27 mouse cellular contexts compared by ENCODE assay signal in genomic region chr8:123082993-123083392, GRCm38 (mm10). TPM values are rescaled to one million over a fixed set of nuclear protein-coding genes. Genes with fewer than 3 reads are reported as not detected.
DNase-seq lines count a peak whose midpoint lies in the region; ATAC-seq and TF ChIP-seq lines count a peak whose summit lies in the region.
"Had no signal": no experiment of that assay in that cellular context is flagged by ENCODE, and none has a peak within 500 bp of the region (broad histone marks: within the 10 kb centered on the region; RNA-seq: fewer than 3 reads in every experiment).

No protein-coding gene starts in this region.

- H3K27ac ChIP-seq in hindbrain, postnatal 0 days = peak overlapping the region; percentile 70; the same call in 1 of the 2 replicates
- H3K27ac ChIP-seq in hindbrain, embryonic 13.5 days = no peak overlapping the region
- H3K27ac ChIP-seq in limb, embryonic 14.5 days (replicated peaks; ENCODE audit: low read depth, low read length) = no peak overlapping the region
- no peak overlapping the region for H3K27ac ChIP-seq in limb, embryonic 10.5 days
- peak overlapping the region; percentile 43; the same call in 1 of the 2 replicates for H3K27ac ChIP-seq in cortical plate, adult 2 months (ENCODE audit: insufficient read depth, low read length)
- H3K27ac ChIP-seq in olfactory bulb, adult 2 months (ENCODE audit: insufficient read depth, low read depth, low read length) = peak overlapping the region; percentile 92
- H3K27ac ChIP-seq in liver, embryonic 12.5 days = no peak overlapping the region
- H3K27ac ChIP-seq: forebrain, embryonic 10.5 days; forebrain, embryonic 13.5 days; heart, adult 2 months; heart, embryonic 10.5 days; heart, embryonic 13.5 days; hindbrain, embryonic 14.5 days had no signal

- H3K4me1 ChIP-seq in hindbrain, postnatal 0 days (ENCODE audit: insufficient read depth, low read length) = no peaks in the 10 kb centered on the region
- no peaks in the 10 kb centered on the region for H3K4me1 ChIP-seq in hindbrain, embryonic 13.5 days (replicated peaks)
- H3K4me1 ChIP-seq in limb, embryonic 14.5 days (ENCODE audit: control insufficient read depth, insufficient read depth, low read length) = no peaks in the 10 kb centered on the region
- H3K4me1 ChIP-seq in limb, embryonic 10.5 days = no peaks in the 10 kb centered on the region
- H3K4me1 ChIP-seq in cortical plate, adult 2 months (ENCODE audit: control insufficient read depth, insufficient read depth, low read length) = no peaks in the 10 kb centered on the region
- peaks cover 18% of the 10 kb centered on the region for H3K4me1 ChIP-seq in olfactory bulb, adult 2 months (ENCODE audit: control insufficient read depth, insufficient read depth, low read length)
- peaks cover under 1% of the 10 kb centered on the region; the same call in 1 of the 2 replicates for H3K4me1 ChIP-seq in liver, embryonic 12.5 days
- H3K4me1 ChIP-seq: forebrain, embryonic 10.5 days; forebrain, embryonic 13.5 days; heart, embryonic 10.5 days; heart, embryonic 13.5 days had no signal

- no peak overlapping the region for H3K9ac ChIP-seq in hindbrain, postnatal 0 days (replicated peaks; ENCODE audit: low read length)
- H3K9ac ChIP-seq in hindbrain, embryonic 13.5 days = no peak overlapping the region
- H3K9ac ChIP-seq in limb, embryonic 14.5 days (ENCODE audit: low read depth, low read length, severe bottlenecking) = no peak overlapping the region
- H3K9ac ChIP-seq in liver, embryonic 12.5 days = no peak overlapping the region
- H3K9ac ChIP-seq: forebrain, embryonic 13.5 days; heart, embryonic 13.5 days; hindbrain, embryonic 14.5 days had no signal

- TF ChIP-seq CTCF in hindbrain, postnatal 0 days (IDR thresholded peaks at IDR 0.05; ENCODE audit: low read depth) = no peak
- TF ChIP-seq CTCF in cortical plate, adult 2 months (IDR thresholded peaks at IDR 0.05; ENCODE audit: extremely low read depth, insufficient read depth, low read length) = no peak
- no peak for TF ChIP-seq CTCF in olfactory bulb, adult 2 months (IDR thresholded peaks at IDR 0.05; ENCODE audit: insufficient read depth, low read depth, low read length)

- no peak for ATAC-seq in hindbrain, postnatal 0 days
- no peak for ATAC-seq in hindbrain, embryonic 13.5 days (ENCODE audit: low FRiP score)
- peak; percentile 44 for ATAC-seq in limb, embryonic 14.5 days (ENCODE audit: low FRiP score, low read depth)
- no peak for ATAC-seq in liver, embryonic 12.5 days
- ATAC-seq: activated CD4-positive, CD25-positive, alpha-beta regulatory T cell, adult 4 months; CD4-positive, CD25-positive, alpha-beta regulatory T cell, adult 4 months; forebrain, embryonic 13.5 days; forebrain, embryonic 16.5 days; inflammation-experienced regulatory T-cells, adult 6 months had no signal

- no peak for DNase-seq in hindbrain, postnatal 0 days (ENCODE audit: low spot score)
- no peak for DNase-seq in limb, embryonic 14.5 days (ENCODE audit: low spot score)
- DNase-seq in limb, embryonic 10.5 days (ENCODE audit: low spot score) = no peak
- DNase-seq: adrenal gland, adult 8-10 months; adrenal gland, postnatal 25 days; cerebellum, adult 11-12 months; cerebellum, adult 8-10 months; cerebellum, postnatal 36 days; gastrocnemius, postnatal 10 days; gastrocnemius, postnatal 36 days; heart, adult 2 months; heart, postnatal 14 days; heart, postnatal 4 days had no signal

- no peak overlapping the region for H3K4me2 ChIP-seq in hindbrain, postnatal 0 days (ENCODE audit: low read depth, low read length)
- no peak overlapping the region for H3K4me2 ChIP-seq in hindbrain, embryonic 13.5 days
- no peak overlapping the region for H3K4me2 ChIP-seq in limb, embryonic 14.5 days (replicated peaks; ENCODE audit: low read depth, low read length, severe bottlenecking)
- no peak overlapping the region for H3K4me2 ChIP-seq in liver, embryonic 12.5 days
- H3K4me2 ChIP-seq: forebrain, embryonic 13.5 days; heart, embryonic 13.5 days; hindbrain, embryonic 14.5 days had no signal

- 75% methylated on average over 6 of the region's 6 CpGs for WGBS in hindbrain, postnatal 0 days
- WGBS in hindbrain, embryonic 13.5 days = 80% methylated on average over 6 of the region's 6 CpGs
- WGBS in limb, embryonic 14.5 days = 77% methylated on average over 6 of the region's 6 CpGs
- 85% methylated on average over 6 of the region's 6 CpGs for WGBS in limb, embryonic 10.5 days
- 75% methylated on average over 6 of the region's 6 CpGs for WGBS in olfactory bulb, adult 2 months
- WGBS in liver, embryonic 12.5 days (ENCODE audit: insufficient replicate concordance) = 81% methylated on average over 6 of the region's 6 CpGs

- H3K27me3 ChIP-seq in hindbrain, postnatal 0 days (ENCODE audit: insufficient read depth, low read length) = no peaks in the 10 kb centered on the region
- no peaks in the 10 kb centered on the region for H3K27me3 ChIP-seq in hindbrain, embryonic 13.5 days
- H3K27me3 ChIP-seq in limb, embryonic 14.5 days (ENCODE audit: control insufficient read depth, insufficient read depth, low read length) = no peaks in the 10 kb centered on the region
- H3K27me3 ChIP-seq in limb, embryonic 10.5 days (ENCODE audit: low read depth, poor library complexity, severe bottlenecking) = no peaks in the 10 kb centered on the region
- no peaks in the 10 kb centered on the region for H3K27me3 ChIP-seq in liver, embryonic 12.5 days (replicated peaks)
- H3K27me3 ChIP-seq: forebrain, embryonic 13.5 days; heart, embryonic 13.5 days had no signal

- no peak overlapping the region for H3K4me3 ChIP-seq in hindbrain, postnatal 0 days (ENCODE audit: low read length)
- no peak overlapping the region for H3K4me3 ChIP-seq in hindbrain, embryonic 13.5 days
- H3K4me3 ChIP-seq in limb, embryonic 14.5 days (replicated peaks; ENCODE audit: low read length) = no peak overlapping the region
- no peak overlapping the region for H3K4me3 ChIP-seq in limb, embryonic 10.5 days
- no peak overlapping the region for H3K4me3 ChIP-seq in cortical plate, adult 2 months (ENCODE audit: insufficient read depth, low read length)
- no peak overlapping the region for H3K4me3 ChIP-seq in olfactory bulb, adult 2 months (ENCODE audit: insufficient read depth, low read depth, low read length)
- no peak overlapping the region for H3K4me3 ChIP-seq in liver, embryonic 12.5 days
- H3K4me3 ChIP-seq: forebrain, embryonic 10.5 days; forebrain, embryonic 13.5 days; heart, adult 2 months; heart, embryonic 10.5 days; heart, embryonic 13.5 days had no signal

- H3K9me3 ChIP-seq in hindbrain, postnatal 0 days (ENCODE audit: low read length) = no peaks in the 10 kb centered on the region
- no peaks in the 10 kb centered on the region for H3K9me3 ChIP-seq in hindbrain, embryonic 13.5 days
- H3K9me3 ChIP-seq in limb, embryonic 14.5 days (ENCODE audit: control insufficient read depth, low read length) = no peaks in the 10 kb centered on the region
- no peaks in the 10 kb centered on the region for H3K9me3 ChIP-seq in limb, embryonic 10.5 days (replicated peaks)
- H3K9me3 ChIP-seq in liver, embryonic 12.5 days (replicated peaks) = no peaks in the 10 kb centered on the region
- H3K9me3 ChIP-seq: forebrain, embryonic 10.5 days; forebrain, embryonic 13.5 days; heart, embryonic 10.5 days; heart, embryonic 13.5 days had no signal

- peaks cover 76% of the 10 kb centered on the region for H3K36me3 ChIP-seq in hindbrain, postnatal 0 days (ENCODE audit: insufficient read depth, low read length)
- H3K36me3 ChIP-seq in hindbrain, embryonic 13.5 days = peaks cover 95% of the 10 kb centered on the region
- peaks cover 92% of the 10 kb centered on the region for H3K36me3 ChIP-seq in limb, embryonic 14.5 days (ENCODE audit: control insufficient read depth, insufficient read depth, low read length)
- peaks cover 100% of the 10 kb centered on the region for H3K36me3 ChIP-seq in limb, embryonic 10.5 days
- H3K36me3 ChIP-seq in liver, embryonic 12.5 days = peaks cover 97% of the 10 kb centered on the region

- no peak for TF ChIP-seq POLR2A in limb, embryonic 14.5 days (IDR thresholded peaks at IDR 0.05; ENCODE audit: borderline replicate concordance, extremely low read depth, insufficient read depth, insufficient read length)
- no peak for TF ChIP-seq POLR2A in cortical plate, adult 2 months (IDR thresholded peaks at IDR 0.05; ENCODE audit: extremely low read depth, insufficient read depth, low read length)
- TF ChIP-seq POLR2A in olfactory bulb, adult 2 months (IDR thresholded peaks at IDR 0.05; ENCODE audit: insufficient read depth, low read depth, low read length) = no peak

RNA-seq across cellular contexts. Expression of gene Rpl13, which starts 19.2 kb away (rescaled TPM):
- total RNA-seq in hindbrain, postnatal 0 days (2014; rRNA removed) = 2,723 and 2,758 TPM in 2 replicates
- 808 and 861 TPM in 2 replicates for polyA plus RNA-seq in hindbrain, postnatal 0 days (2015; fragmentation: Nextera tagmentation; extraction: Ambion mirVana)
- polyA plus RNA-seq in hindbrain, embryonic 13.5 days (2015; fragmentation: Nextera tagmentation; extraction: Ambion mirVana) = 766 and 789 TPM in 2 replicates
- polyA plus RNA-seq in limb, embryonic 14.5 days (2012; rRNA removed) = 2,823 and 3,226 TPM in 2 replicates
- polyA plus RNA-seq in limb, embryonic 14.5 days (2014; fragmentation: Nextera tagmentation; extraction: Ambion mirVana) = 1,836 and 1,953 TPM in 2 replicates
- polyA plus RNA-seq in limb, embryonic 10.5 days (2016; fragmentation: Nextera tagmentation; extraction: Ambion mirVana) = 1,397 and 1,583 TPM in 2 replicates
- polyA plus RNA-seq in cortical plate, adult 2 months (2012; rRNA removed) = 1,008 and 1,076 TPM in 2 replicates
- polyA plus RNA-seq in olfactory bulb, adult 2 months (2012; ENCODE audit: insufficient read depth, insufficient read length, low replicate concordance, missing spikeins) = 1,464 TPM in 1 of 2 replicates, not detected in the other
- 1,452 and 1,476 TPM in 2 replicates for polyA plus RNA-seq in liver, embryonic 12.5 days (2016; fragmentation: Nextera tagmentation; extraction: Ambion mirVana)

RNA-seq across cellular contexts. Expression of gene Spg7, which starts 20.3 kb away (rescaled TPM):
- total RNA-seq in hindbrain, postnatal 0 days (2014; rRNA removed) = 45.1 and 52.7 TPM in 2 replicates
- 49.7 and 51.6 TPM in 2 replicates for polyA plus RNA-seq in hindbrain, postnatal 0 days (2015; fragmentation: Nextera tagmentation; extraction: Ambion mirVana)
- 45.9 and 48.7 TPM in 2 replicates for polyA plus RNA-seq in hindbrain, embryonic 13.5 days (2015; fragmentation: Nextera tagmentation; extraction: Ambion mirVana)
- polyA plus RNA-seq in limb, embryonic 14.5 days (2012; rRNA removed) = 88.7 and 90.0 TPM in 2 replicates
- 34.8 and 37.5 TPM in 2 replicates for polyA plus RNA-seq in limb, embryonic 14.5 days (2014; fragmentation: Nextera tagmentation; extraction: Ambion mirVana)
- 57.8 and 60.5 TPM in 2 replicates for polyA plus RNA-seq in limb, embryonic 10.5 days (2016; fragmentation: Nextera tagmentation; extraction: Ambion mirVana)
- 76.9 and 93.5 TPM in 2 replicates for polyA plus RNA-seq in cortical plate, adult 2 months (2012; rRNA removed)
- 361 TPM in 1 of 2 replicates, not detected in the other for polyA plus RNA-seq in olfactory bulb, adult 2 months (2012; ENCODE audit: insufficient read depth, insufficient read length, low replicate concordance, missing spikeins)
- 40.0 TPM in 2 replicates for polyA plus RNA-seq in liver, embryonic 12.5 days (2016; fragmentation: Nextera tagmentation; extraction: Ambion mirVana)

RNA-seq across cellular contexts. Expression of gene Cpne7, which starts 34.2 kb away (rescaled TPM):
- 16.5 and 21.2 TPM in 2 replicates for total RNA-seq in hindbrain, postnatal 0 days (2014; rRNA removed)
- polyA plus RNA-seq in hindbrain, postnatal 0 days (2015; fragmentation: Nextera tagmentation; extraction: Ambion mirVana) = 11.9 and 13.4 TPM in 2 replicates
- polyA plus RNA-seq in hindbrain, embryonic 13.5 days (2015; fragmentation: Nextera tagmentation; extraction: Ambion mirVana) = 0.53 and 0.87 TPM in 2 replicates
- 2.6 and 3.0 TPM in 2 replicates for polyA plus RNA-seq in limb, embryonic 14.5 days (2012; rRNA removed)
- 0.50 and 0.86 TPM in 2 replicates for polyA plus RNA-seq in limb, embryonic 14.5 days (2014; fragmentation: Nextera tagmentation; extraction: Ambion mirVana)
- polyA plus RNA-seq in limb, embryonic 10.5 days (2016; fragmentation: Nextera tagmentation; extraction: Ambion mirVana) = 1.2 TPM in 2 replicates
- polyA plus RNA-seq in cortical plate, adult 2 months (2012; rRNA removed) = 72.5 and 108 TPM in 2 replicates
- not detected in 2 replicates for polyA plus RNA-seq in olfactory bulb, adult 2 months (2012; ENCODE audit: insufficient read depth, insufficient read length, low replicate concordance, missing spikeins)
- polyA plus RNA-seq in liver, embryonic 12.5 days (2016; fragmentation: Nextera tagmentation; extraction: Ambion mirVana) = 2.8 and 2.9 TPM in 2 replicates
- total RNA-seq: granulocyte monocyte progenitor cell, adult 5-6 weeks had no signal

RNA-seq across cellular contexts. Expression of gene Ankrd11, which starts 40.9 kb away (rescaled TPM):
- total RNA-seq in hindbrain, postnatal 0 days (2014; rRNA removed) = 89.9 and 96.6 TPM in 2 replicates
- polyA plus RNA-seq in hindbrain, postnatal 0 days (2015; fragmentation: Nextera tagmentation; extraction: Ambion mirVana) = 74.4 and 75.9 TPM in 2 replicates
- polyA plus RNA-seq in hindbrain, embryonic 13.5 days (2015; fragmentation: Nextera tagmentation; extraction: Ambion mirVana) = 29.9 and 30.7 TPM in 2 replicates
- polyA plus RNA-seq in limb, embryonic 14.5 days (2012; rRNA removed) = 65.3 and 71.3 TPM in 2 replicates
- polyA plus RNA-seq in limb, embryonic 14.5 days (2014; fragmentation: Nextera tagmentation; extraction: Ambion mirVana) = 83.7 and 102 TPM in 2 replicates
- polyA plus RNA-seq in limb, embryonic 10.5 days (2016; fragmentation: Nextera tagmentation; extraction: Ambion mirVana) = 54.8 and 63.9 TPM in 2 replicates
- 99.7 and 106 TPM in 2 replicates for polyA plus RNA-seq in cortical plate, adult 2 months (2012; rRNA removed)
- polyA plus RNA-seq in olfactory bulb, adult 2 months (2012; ENCODE audit: insufficient read depth, insufficient read length, low replicate concordance, missing spikeins) = 219 and 228 TPM in 2 replicates
- polyA plus RNA-seq in liver, embryonic 12.5 days (2016; fragmentation: Nextera tagmentation; extraction: Ambion mirVana) = 43.9 and 44.0 TPM in 2 replicates

Comparison
In these comparisons a context has a peak if more than half of its experiments do, and no peak if none do; other contexts are left out.
1. H3K27ac ChIP-seq: peak in hindbrain, postnatal 0 days (single experiment), cortical plate, adult 2 months (single experiment) and olfactory bulb, adult 2 months (single experiment); none in hindbrain, embryonic 13.5 days (single experiment), limb, embryonic 14.5 days (single experiment), limb, embryonic 10.5 days (single experiment) and liver, embryonic 12.5 days (single experiment).